Mouse (Mus musculus): ENCODE data around the gene Ythdf2. TPM values are rescaled to one million over a fixed set of nuclear protein-coding genes. Genes with fewer than 3 reads are reported as not detected.

Ythdf2 gene
- polyA plus RNA-seq, 1 experiment from 2014 or later, result 52.6 TPM

DNA sequence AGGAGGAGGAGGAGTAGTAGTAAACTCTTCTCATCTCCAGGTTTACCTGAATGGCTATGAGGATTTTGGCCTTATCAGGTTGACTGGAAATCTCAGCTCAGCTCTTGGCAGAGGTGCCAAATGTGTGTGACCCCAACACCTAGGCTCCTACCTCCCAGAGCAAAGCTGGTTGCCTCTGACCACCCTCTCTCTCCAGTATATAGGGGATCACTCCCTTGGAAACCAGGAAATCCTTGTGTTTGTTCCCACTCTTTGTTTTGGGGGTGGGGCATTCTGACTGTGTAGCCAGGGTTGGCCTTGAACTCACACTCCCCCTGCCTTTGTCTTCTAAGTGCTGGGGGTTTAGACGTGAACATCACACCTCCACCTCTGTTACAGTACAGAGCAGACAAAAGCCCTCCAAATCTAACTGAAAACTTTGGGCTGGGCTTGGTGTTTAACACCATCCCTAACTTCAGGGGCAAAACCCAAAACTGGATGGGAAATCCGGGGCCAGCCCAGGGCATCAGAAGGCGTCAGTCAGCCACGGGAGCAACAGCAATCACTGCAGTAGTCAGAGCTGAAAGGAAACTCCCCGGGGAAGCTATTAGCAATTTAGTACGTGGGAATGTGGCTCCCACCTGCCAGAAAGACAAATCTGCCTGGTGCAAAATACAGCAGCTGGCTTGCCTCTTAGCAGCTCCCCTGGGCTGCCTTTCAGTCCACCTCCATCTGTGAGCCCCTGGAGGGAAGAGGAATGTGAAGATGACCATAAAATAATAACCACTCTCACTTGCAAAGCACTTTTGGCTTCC lies 57.0 kb downstream of the Ythdf2 start:
- Histone ChIP-seq H3K4me3 (ENCODE audit: low read depth, low read length) (no peak overlapping the region), H3K27ac (replicated peaks) (no peak overlapping the region; the same call in 1 of the 2 replicates), H3K9me3 (ENCODE audit: control insufficient read depth, low read length) (0 out of 2 replicates have a peak, but pooled peaks cover 2% of the 10 kb centered on the region), H3K36me3 (ENCODE audit: control insufficient read depth, insufficient read depth, low read length) (no peaks in the 10 kb centered on the region), H3K27me3 (ENCODE audit: control insufficient read depth, insufficient read depth, low read length) (no peaks in the 10 kb centered on the region), H3K4me1 (replicated peaks; ENCODE audit: control insufficient read depth, insufficient read depth) (no peaks in the 10 kb centered on the region), H3K4me2 (replicated peaks; ENCODE audit: low read depth) (no peak overlapping the region), H3K9ac (ENCODE audit: low read length) (no peak overlapping the region)
- ATAC-seq (ENCODE audit: low FRiP score, low TSS enrichment) (peak; percentile 58; the same call in 1 of the 2 replicates), DNase-seq (ENCODE audit: low spot score) (peak; percentile 47)
- WGBS, result 7% methylated on average over 6 of the region's 6 CpGs
- no peak for TF ChIP-seq EP300 (optimal IDR thresholded peaks at IDR 0.05)
- TF ChIP-seq CTCF (IDR thresholded peaks at IDR 0.05; ENCODE audit: low read depth), result no peak

- Histone ChIP-seq H3K4me1 (replicated peaks; ENCODE audit: control insufficient read depth, insufficient read depth) (no peaks in the 10 kb centered on the region), H3K36me3 (ENCODE audit: control insufficient read depth, insufficient read depth, low read length) (no peaks in the 10 kb centered on the region), H3K27me3 (ENCODE audit: control insufficient read depth, insufficient read depth, low read length) (no peaks in the 10 kb centered on the region), H3K9me3 (ENCODE audit: control insufficient read depth, low read length) (0 out of 2 replicates have a peak, but pooled peaks cover 2% of the 10 kb centered on the region), H3K9ac (ENCODE audit: low read length) (no peak overlapping the region), H3K27ac (replicated peaks) (no peak overlapping the region; the same call in 1 of the 2 replicates), H3K4me2 (replicated peaks; ENCODE audit: low read depth) (no peak overlapping the region), H3K4me3 (ENCODE audit: low read depth, low read length) (no peak overlapping the region)
- DNase-seq (ENCODE audit: low spot score) (peak; percentile 38), ATAC-seq (ENCODE audit: low FRiP score, low TSS enrichment) (peak; percentile 76)
- TF ChIP-seq EP300 (optimal IDR thresholded peaks at IDR 0.05), result no peak
- no peak for TF ChIP-seq CTCF (IDR thresholded peaks at IDR 0.05; ENCODE audit: low read depth)
- WGBS, result 37% methylated on average over 1 of the region's 1 CpGs
These were observed 60.4 kb downstream of the Ythdf2 start for GRCm38 (mm10) chr4:132151673-132152072.

DNA sequence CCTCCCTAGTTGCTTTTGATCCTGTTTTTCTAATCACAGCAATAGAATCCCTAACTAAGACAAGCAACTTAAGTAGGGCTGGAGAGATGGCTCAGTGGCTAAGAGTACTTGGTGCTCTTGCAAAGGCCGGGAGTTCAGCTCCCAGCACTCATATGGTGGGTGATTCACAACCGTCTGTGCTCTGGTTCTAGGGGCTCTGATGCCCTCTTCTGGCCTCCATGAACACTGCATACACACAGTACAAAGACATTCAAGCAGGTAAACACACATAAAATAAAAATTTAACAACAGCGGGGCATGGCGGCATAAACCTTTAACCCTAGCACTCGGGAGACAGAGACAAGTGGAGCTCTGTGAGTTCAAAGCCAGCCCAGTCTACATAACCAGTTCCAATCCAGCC lies 65.9 kb downstream of the Ythdf2 start:
- DNase-seq (ENCODE audit: low spot score) (no peak), ATAC-seq (ENCODE audit: low FRiP score, low TSS enrichment) (no peak)
- no peak overlapping the region for H3K9ac ChIP-seq (ENCODE audit: low read length)
- WGBS, result 75% methylated on average over 5 of the region's 5 CpGs
- H3K36me3 ChIP-seq (ENCODE audit: control insufficient read depth, insufficient read depth, low read length), result no peaks in the 10 kb centered on the region
- H3K9me3 ChIP-seq (ENCODE audit: control insufficient read depth, low read length), result no peaks in the 10 kb centered on the region
- TF ChIP-seq EP300 (optimal IDR thresholded peaks at IDR 0.05) (no peak), CTCF (IDR thresholded peaks at IDR 0.05; ENCODE audit: low read depth) (peak; percentile 56)
- H3K27me3 ChIP-seq (ENCODE audit: control insufficient read depth, insufficient read depth, low read length), result no peaks in the 10 kb centered on the region
- no peak overlapping the region for H3K4me3 ChIP-seq (ENCODE audit: low read depth, low read length)
- no peak overlapping the region for H3K4me2 ChIP-seq (replicated peaks; ENCODE audit: low read depth)
- no peaks in the 10 kb centered on the region for H3K4me1 ChIP-seq (replicated peaks; ENCODE audit: control insufficient read depth, insufficient read depth)
- no peak overlapping the region for H3K27ac ChIP-seq (replicated peaks)

DNA sequence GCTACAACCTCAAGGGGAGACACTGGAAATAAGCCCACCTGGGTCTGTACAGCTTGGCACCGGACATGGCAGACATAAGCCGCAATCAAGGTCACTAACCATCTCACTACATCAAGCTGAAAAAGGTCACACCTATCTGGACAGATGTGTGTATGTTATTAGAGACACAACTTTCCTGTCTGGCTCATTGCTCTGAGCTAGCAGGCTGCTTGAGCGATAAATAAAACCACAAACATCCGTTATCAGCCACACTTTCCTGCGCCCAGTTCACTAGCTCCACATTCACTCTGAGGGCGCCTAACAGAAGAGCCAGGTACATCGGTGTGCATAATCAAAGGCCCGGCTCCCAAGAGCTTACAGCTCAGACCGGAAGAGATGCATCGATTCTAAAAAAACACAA lies 67.0 kb downstream of the Ythdf2 start:
- WGBS, result 33% methylated on average over 10 of the region's 10 CpGs
- ATAC-seq (ENCODE audit: low FRiP score, low TSS enrichment) (no peak), DNase-seq (ENCODE audit: low spot score) (no peak)
- no peak overlapping the region; the same call in 1 of the 2 replicates for H3K4me2 ChIP-seq (replicated peaks; ENCODE audit: low read depth)
- no peak for TF ChIP-seq CTCF (IDR thresholded peaks at IDR 0.05; ENCODE audit: low read depth)
- no peak for TF ChIP-seq EP300 (optimal IDR thresholded peaks at IDR 0.05)
- no peak overlapping the region for H3K4me3 ChIP-seq (ENCODE audit: low read depth, low read length)
- H3K36me3 ChIP-seq (ENCODE audit: control insufficient read depth, insufficient read depth, low read length), result no peaks in the 10 kb centered on the region
- no peak overlapping the region for H3K27ac ChIP-seq (replicated peaks)
- H3K9ac ChIP-seq (ENCODE audit: low read length), result no peak overlapping the region
- H3K4me1 ChIP-seq (replicated peaks; ENCODE audit: control insufficient read depth, insufficient read depth), result no peaks in the 10 kb centered on the region
- H3K9me3 ChIP-seq (ENCODE audit: control insufficient read depth, low read length), result no peaks in the 10 kb centered on the region
- no peaks in the 10 kb centered on the region for H3K27me3 ChIP-seq (ENCODE audit: control insufficient read depth, insufficient read depth, low read length)

GRCm38 (mm10) chr4:132144080-132144841 lies 67.8 kb downstream of the Ythdf2 start, which contains the start of gene Oprd1:
Oprd1 (minus strand) TSS chr4:132144486.
- under 1% methylated on average over 67 of the region's 89 CpGs for WGBS
- no peak within 1 kb of the TSS for H3K27ac ChIP-seq (replicated peaks)
- H3K9ac ChIP-seq (ENCODE audit: low read length), result no peak within 1 kb of the TSS
- no peaks in the 10 kb centered on the region for H3K4me1 ChIP-seq (replicated peaks; ENCODE audit: control insufficient read depth, insufficient read depth)
- H3K36me3 ChIP-seq (ENCODE audit: control insufficient read depth, insufficient read depth, low read length), result no peaks in the 10 kb centered on the region
- peak; percentile 27 for DNase-seq (ENCODE audit: low spot score)
- no peaks in the 10 kb centered on the region for H3K9me3 ChIP-seq (ENCODE audit: control insufficient read depth, low read length)
- peak within 1 kb of the TSS; percentile 37 for H3K4me3 ChIP-seq (ENCODE audit: low read depth, low read length)
- H3K4me2 ChIP-seq (replicated peaks; ENCODE audit: low read depth), result peak within 1 kb of the TSS; percentile 74
- ATAC-seq (ENCODE audit: low FRiP score, low TSS enrichment), result 0 out of 2 replicates have a peak, but pooled peaks have one; percentile 43
- no peak for TF ChIP-seq EP300 (optimal IDR thresholded peaks at IDR 0.05)
- TF ChIP-seq CTCF (IDR thresholded peaks at IDR 0.05; ENCODE audit: low read depth), result no peak
- H3K27me3 ChIP-seq (ENCODE audit: control insufficient read depth, insufficient read depth, low read length), result no peaks in the 10 kb centered on the region
